Mouse (Mus musculus) forebrain, postnatal 0 days (tissue): ENCODE measurements around the gene Vax1. TPM values are rescaled to one million over a fixed set of nuclear protein-coding genes. Genes with fewer than 3 reads are reported as not detected.

Experiments used
- ATAC-seq: fragments of 200-750 bp; cut with Nextera tagmentation; 2 replicates; pipeline ENCODE4 v1.8.0; 2017; ENCODE audit warnings: mild to moderate bottlenecking, moderate library complexity
- DNase-seq: peaks from one replicate; pipeline ENCODE4 v3.0.0-alpha.2; 2015
- H3K27ac ChIP-seq: fragments of 300-500 bp; sonication (generic); 2 replicates; pipeline ENCODE4 v1.5.1; 2014; ENCODE audit warnings: low read depth, mild to moderate bottlenecking, antibody characterized with exemption, low read length, moderate library complexity, mixed read lengths
- H3K27me3 ChIP-seq: fragments of 300-500 bp; sonication (generic); 2 replicates; pipeline ENCODE4 v1.6.1; 2014; ENCODE audit warnings: mild to moderate bottlenecking, low read length, mixed read lengths; ENCODE audit not compliant: insufficient read depth
- H3K36me3 ChIP-seq: fragments of 300-500 bp; sonication (generic); 2 replicates; pipeline ENCODE4 v1.6.1; 2014; ENCODE audit warnings: mild to moderate bottlenecking, moderate library complexity; ENCODE audit not compliant: insufficient read depth
- H3K4me1 ChIP-seq: fragments of 300-500 bp; sonication (generic); 2 replicates; pipeline ENCODE4 v1.6.1; 2014; ENCODE audit warnings: antibody characterized with exemption; ENCODE audit not compliant: insufficient read depth
- H3K4me2 ChIP-seq: fragments of 300-500 bp; sonication (generic); 2 replicates; pipeline ENCODE4 v1.6.1; 2014; ENCODE audit warnings: low read depth, mild to moderate bottlenecking, moderate library complexity
- H3K4me3 ChIP-seq: fragments of 300-500 bp; sonication (generic); 2 replicates; pipeline ENCODE4 v1.5.1; 2014; ENCODE audit warnings: low read depth, low read length, mixed read lengths
- H3K9ac ChIP-seq: fragments of 300-500 bp; sonication (generic); 2 replicates; pipeline ENCODE4 v1.6.1; 2014; ENCODE audit warnings: mild to moderate bottlenecking
- H3K9me3 ChIP-seq: fragments of 300-500 bp; sonication (generic); 2 replicates; pipeline ENCODE4 v1.6.1; 2016; ENCODE audit warnings: low read length
- CTCF ChIP-seq: sonication (generic); IDR thresholded peaks from 2 replicates; pipeline ENCODE4 v1.5.1; 2016; ENCODE audit warnings: antibody characterized with exemption, control low read depth, low read depth
- WGBS: fragments of 180-500 bp; shearing (Covaris S2); extraction: QIAGEN DNeasy Blood & Tissue Kit; methylation state at CpG from one replicate; pipeline ENCODE4 v1.1.7; 2014; 5-methylcytosine and 5-hydroxymethylcytosine counted together
- polyA plus RNA-seq: library from polyadenylated mRNA; unstranded; fragments of >200 nt; fragmentation: Nextera tagmentation; extraction: Ambion mirVana; gene quantifications from 2 replicates; pipeline ENCODE4 v1.2.1, GENCODE M21; 2015
- total RNA-seq: library from RNA; depleted of rRNA; stranded (reverse); fragments of >200 nt; gene quantifications from 2 replicates; pipeline ENCODE4 v1.2.3, GENCODE M21; 2014; rRNA removed

Gene Vax1
- total and polyA plus RNA-seq, 2 experiments from 2014 or later: 3.2 to 7.2 TPM

DNA sequence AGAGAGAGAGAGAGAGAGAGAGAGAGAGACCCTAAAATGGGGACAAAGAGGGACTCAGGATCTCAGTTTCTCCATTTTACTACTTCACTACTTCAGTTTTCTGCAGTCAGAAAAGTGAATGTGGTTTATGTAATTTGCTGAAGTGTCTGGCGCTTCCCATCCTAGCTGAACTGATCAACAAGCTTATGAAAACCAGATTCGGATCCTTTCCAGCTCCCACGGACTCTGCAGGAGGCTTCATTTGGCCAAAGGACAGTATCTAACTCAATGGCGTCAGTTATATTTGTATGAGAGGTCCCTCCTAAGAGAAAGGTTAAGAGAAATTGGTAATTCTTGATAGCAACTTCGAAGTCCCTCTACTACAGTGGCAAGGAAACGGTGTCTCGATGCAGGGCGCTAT lies 34.5 kb downstream of the Vax1 start:
- Histone ChIP-seq H3K4me2 (no peak overlapping the region), H3K36me3 (no peaks in the 10 kb centered on the region), H3K9me3 (no peaks in the 10 kb centered on the region), H3K27ac (no peak overlapping the region), H3K9ac (no peak overlapping the region), H3K27me3 (no peaks in the 10 kb centered on the region; the same call in 1 of the 2 replicates), H3K4me1 (no peaks in the 10 kb centered on the region), H3K4me3 (no peak overlapping the region)
- ATAC-seq (no peak), DNase-seq (no peak)
- TF ChIP-seq CTCF: no peak
- 23% methylated on average over 8 of the region's 8 CpGs for WGBS

GRCm38 (mm10) chr19:59134916-59135315 lies 34.9 kb downstream of the Vax1 start:
- 22% methylated on average over 2 of the region's 2 CpGs for WGBS
- Histone ChIP-seq H3K9me3 (no peaks in the 10 kb centered on the region), H3K9ac (no peak overlapping the region), H3K27me3 (no peaks in the 10 kb centered on the region), H3K27ac (no peak overlapping the region), H3K36me3 (no peaks in the 10 kb centered on the region), H3K4me3 (no peak overlapping the region), H3K4me1 (no peaks in the 10 kb centered on the region), H3K4me2 (no peak overlapping the region)
- TF ChIP-seq CTCF: no peak
- DNase-seq (no peak), ATAC-seq (no peak)

- WGBS: 12% methylated on average over 11 of the region's 11 CpGs
- DNase-seq (no peak), ATAC-seq (no peak)
- no peak overlapping the region for H3K27ac ChIP-seq
- H3K4me2 ChIP-seq: no peak overlapping the region
- TF ChIP-seq CTCF: no peak
- no peaks in the 10 kb centered on the region for H3K36me3 ChIP-seq
- no peaks in the 10 kb centered on the region for H3K27me3 ChIP-seq
- H3K4me1 ChIP-seq: peaks cover 4% of the 10 kb centered on the region
- no peak overlapping the region for H3K4me3 ChIP-seq
- H3K9ac ChIP-seq: no peak overlapping the region
- no peaks in the 10 kb centered on the region for H3K9me3 ChIP-seq
Measured at GRCm38 (mm10) chr19:59133202-59133601, 36.7 kb downstream of the Vax1 start.

DNA sequence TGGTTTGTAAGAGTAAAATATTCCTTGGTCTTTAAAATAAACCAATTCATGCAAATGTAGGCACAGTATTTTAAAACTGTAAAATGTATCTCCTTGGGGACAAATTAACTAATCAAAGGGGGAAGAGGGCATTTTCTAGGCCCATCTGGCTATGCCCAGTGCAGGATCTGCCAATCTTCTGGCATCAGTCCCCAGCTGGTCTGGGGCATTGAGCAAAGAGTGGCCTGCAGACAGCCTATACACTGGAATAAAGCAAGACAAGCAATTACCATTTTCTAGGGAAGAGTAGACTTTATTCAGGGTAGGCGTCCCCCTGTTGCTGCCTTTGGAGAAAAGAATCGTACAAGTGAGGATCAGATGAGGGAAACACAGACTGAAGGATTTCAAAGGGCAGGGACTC lies 40.2 kb downstream of the Vax1 start:
- Histone ChIP-seq H3K36me3 (no peaks in the 10 kb centered on the region), H3K9me3 (no peaks in the 10 kb centered on the region), H3K4me1 (peaks cover 4% of the 10 kb centered on the region), H3K27me3 (no peaks in the 10 kb centered on the region), H3K4me3 (no peak overlapping the region), H3K9ac (no peak overlapping the region), H3K4me2 (no peak overlapping the region), H3K27ac (no peak overlapping the region)
- WGBS: 26% methylated on average over 2 of the region's 2 CpGs
- DNase-seq (no peak), ATAC-seq (no peak)
- TF ChIP-seq CTCF: no peak

DNA sequence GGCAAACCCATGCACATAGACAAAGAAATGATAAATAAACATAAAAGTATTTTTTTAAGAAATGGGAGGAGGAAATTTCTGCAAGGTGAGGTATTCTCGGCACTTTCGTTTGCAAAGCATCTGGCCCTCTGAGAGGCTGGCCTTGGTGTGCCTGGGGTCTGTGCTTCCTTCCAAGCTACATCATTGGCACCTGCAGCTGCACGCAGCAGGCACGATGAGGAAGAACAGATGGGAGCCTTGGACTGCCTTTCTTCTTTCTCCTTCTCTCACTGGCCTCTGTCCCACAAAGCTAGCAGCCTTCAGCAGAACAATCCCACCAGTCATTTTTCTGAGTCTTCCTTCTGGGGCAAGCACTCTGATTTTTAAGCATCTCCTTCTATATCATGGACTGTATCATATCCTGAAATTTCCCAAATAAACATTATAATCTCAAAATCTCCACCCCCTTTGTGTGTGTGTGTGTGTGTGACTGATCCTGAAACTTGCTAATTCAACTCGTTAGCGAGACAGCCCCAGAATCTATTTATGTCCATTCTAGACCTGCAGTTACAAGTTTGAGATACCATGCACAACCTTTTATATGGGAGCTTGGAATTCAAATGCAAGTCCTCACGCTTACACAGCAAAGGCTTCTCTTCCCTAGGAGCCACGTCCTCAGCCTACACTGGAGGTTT lies 41.2 kb downstream of the Vax1 start:
- Histone ChIP-seq H3K4me1 (peaks cover 4% of the 10 kb centered on the region), H3K36me3 (no peaks in the 10 kb centered on the region), H3K27ac (no peak overlapping the region), H3K9ac (no peak overlapping the region), H3K9me3 (no peaks in the 10 kb centered on the region), H3K27me3 (no peaks in the 10 kb centered on the region), H3K4me2 (no peak overlapping the region), H3K4me3 (no peak overlapping the region)
- DNase-seq (peak; percentile 36), ATAC-seq (peak; percentile 42; the same call in 1 of the 2 replicates)
- TF ChIP-seq CTCF: no peak
- WGBS: 38% methylated on average over 8 of the region's 8 CpGs

DNA sequence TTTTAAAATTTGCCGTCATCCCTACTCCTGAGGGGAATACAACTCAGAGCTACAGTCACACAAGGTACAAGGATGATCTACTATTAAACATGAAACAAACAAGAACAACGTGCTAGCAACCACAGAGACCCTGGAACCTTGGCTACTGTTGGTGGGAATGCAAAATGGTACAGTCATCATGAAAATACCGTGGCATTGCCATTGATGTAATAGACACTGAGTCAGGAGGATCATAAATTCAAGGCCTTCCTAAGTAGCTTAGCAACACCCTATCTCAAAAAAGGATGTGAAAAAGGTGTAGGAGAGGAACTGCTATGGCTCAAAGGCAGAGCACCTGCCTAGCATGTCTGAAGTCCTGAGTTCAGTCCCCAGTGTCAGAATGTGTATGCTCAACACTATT lies 42.4 kb downstream of the Vax1 start:
- Histone ChIP-seq H3K27ac (no peak overlapping the region), H3K9me3 (no peaks in the 10 kb centered on the region)
- no peak for ATAC-seq

More for the DNA sequence above, 42.4 kb downstream of the Vax1 start:
- no peak for DNase-seq
- Histone ChIP-seq H3K4me2 (no peak overlapping the region), H3K36me3 (no peaks in the 10 kb centered on the region), H3K4me3 (no peak overlapping the region), H3K27me3 (no peaks in the 10 kb centered on the region), H3K9ac (no peak overlapping the region), H3K4me1 (peaks cover 4% of the 10 kb centered on the region)
- no peak for TF ChIP-seq CTCF
- WGBS: 92% methylated on average over 3 of the region's 3 CpGs

Other genes with a start within 250 kb of the Vax1 start
- gene Eno4, start 226.6 kb downstream of the Vax1 start, total RNA-seq: 0.92 and 2.0 TPM in 2 replicates
- 1.0 and 2.0 TPM in 2 replicates for gene Eno4, start 226.6 kb downstream of the Vax1 start, polyA plus RNA-seq
- gene Hspa12a, start 226.4 kb downstream of the Vax1 start, total RNA-seq: 53.7 and 75.8 TPM in 2 replicates
- 45.5 and 52.6 TPM in 2 replicates for gene Hspa12a, start 226.4 kb downstream of the Vax1 start, polyA plus RNA-seq
- gene Shtn1, start 94.0 kb downstream of the Vax1 start, total RNA-seq: 120 and 128 TPM in 2 replicates
- 71.9 and 77.4 TPM in 2 replicates for gene Shtn1, start 94.0 kb downstream of the Vax1 start, polyA plus RNA-seq
- gene Kcnk18, start 49.2 kb upstream of the Vax1 start, total RNA-seq: 0.08 TPM in 1 of 2 replicates, not detected in the other
- gene Kcnk18, start 49.2 kb upstream of the Vax1 start, polyA plus RNA-seq: 0.08 TPM in 1 of 2 replicates, not detected in the other
- 7.8 and 9.3 TPM in 2 replicates for gene Slc18a2, start 90.8 kb upstream of the Vax1 start, total RNA-seq
- gene Slc18a2, start 90.8 kb upstream of the Vax1 start, polyA plus RNA-seq: 7.7 and 15.0 TPM in 2 replicates
- gene Rps12-ps3, start 152.2 kb upstream of the Vax1 start, total RNA-seq: 79.8 and 91.9 TPM in 2 replicates
- gene Rps12-ps3, start 152.2 kb upstream of the Vax1 start, polyA plus RNA-seq: 3.6 and 6.9 TPM in 2 replicates
- gene Pdzd8, start 175.7 kb upstream of the Vax1 start, total RNA-seq: 40.5 and 47.6 TPM in 2 replicates
- gene Pdzd8, start 175.7 kb upstream of the Vax1 start, polyA plus RNA-seq: 6.5 and 8.7 TPM in 2 replicates